Mouse (Mus musculus) left cerebral cortex, postnatal 14 days (tissue): ENCODE measurements around the gene Prn. TPM values are rescaled to one million over a fixed set of nuclear protein-coding genes. Genes with fewer than 3 reads are reported as not detected.

ENCODE experiments used
- DNase-seq, 2 experiments: peaks; one replicate each; pipeline ENCODE4 v3.0.0; 2021 to 2022; ENCODE audit warnings: low spot score in 2 of 2, mixed read lengths in 1 of 2
- intact Hi-C: fragments of 180-260 bp; cut with DNase I; formaldehyde crosslinking; loops from one replicate; pipeline ENCODE4 v1.15.1; 2025
- total RNA-seq, 2 experiments: library from RNA; stranded (reverse); gene quantifications; 2 replicates each; pipeline ENCODE4 v1.2.3; 2021

Prn gene
- total RNA-seq, 2 experiments from 2014 or later = 1.1 TPM; not detected in 1

GRCm38 (mm10) chr2:131980866-131981265 lies 71.1 kb downstream of the Prn start:
- DNase-seq = peak in 1 of 2 experiments; percentile 3
- intact Hi-C loops = loop anchor here (5.0 kb wide), 2 partner anchors 76 to 131 kb away; no protein-coding TSS in a partner anchor

GRCm38 (mm10) chr2:131982546-131983196 lies 72.9 kb downstream of the Prn start:
- intact Hi-C loops = loop anchor here (2.0 to 5.0 kb wide), 3 partner anchors 75 to 258 kb away; no protein-coding TSS in a partner anchor
- DNase-seq = peak; percentile 72

GRCm38 (mm10) chr2:131987950-131988349 lies 78.2 kb downstream of the Prn start:
- intact Hi-C loops = loop anchor here (5.0 kb wide), 1 partner anchor 39 kb away; no protein-coding TSS in a partner anchor
- DNase-seq = no peak

GRCm38 (mm10) chr2:131988550-131988949 lies 78.8 kb downstream of the Prn start:
- no peak for DNase-seq
- intact Hi-C loops = loop anchor here (5.0 kb wide), 1 partner anchor 39 kb away; no protein-coding TSS in a partner anchor

- DNase-seq = no peak
- intact Hi-C loops = no loop called here
Observed at GRCm38 (mm10) chr2:131992487-131992886, 82.7 kb downstream of the Prn start.

GRCm38 (mm10) chr2:131993151-131993550 lies 83.4 kb downstream of the Prn start:
- intact Hi-C loops = no loop called here
- DNase-seq = no peak

GRCm38 (mm10) chr2:131993563-131994088 lies 83.9 kb downstream of the Prn start:
- no peak for DNase-seq
- intact Hi-C loops = no loop called here

- DNase-seq = no peak
- intact Hi-C loops = no loop called here
Observed at GRCm38 (mm10) chr2:131994971-131995370, 85.2 kb downstream of the Prn start.

- DNase-seq = peak; percentile 44 to 69
Observed at GRCm38 (mm10) chr2:131995742-131996141, 86.0 kb downstream of the Prn start.

GRCm38 (mm10) chr2:131996369-131996768 lies 86.6 kb downstream of the Prn start:
- DNase-seq = peak in 1 of 2 experiments; percentile 60
- intact Hi-C loops = no loop called here

More at GRCm38 (mm10) chr2:131995742-131996141, 86.0 kb downstream of the Prn start:
- intact Hi-C loops = no loop called here

GRCm38 (mm10) chr2:131997356-131997755 lies 87.6 kb downstream of the Prn start:
- DNase-seq = no peak

GRCm38 (mm10) chr2:132001696-132002334 lies 92.1 kb downstream of the Prn start:
- intact Hi-C loops = no loop called here

More at GRCm38 (mm10) chr2:131997356-131997755, 87.6 kb downstream of the Prn start:
- intact Hi-C loops = no loop called here

GRCm38 (mm10) chr2:132003916-132004315 lies 94.2 kb downstream of the Prn start:
- intact Hi-C loops = no loop called here
- no peak for DNase-seq

More at GRCm38 (mm10) chr2:132001696-132002334, 92.1 kb downstream of the Prn start:
- DNase-seq = no peak

- no peak for DNase-seq
- intact Hi-C loops = no loop called here
Observed at GRCm38 (mm10) chr2:132004495-132005136, 94.9 kb downstream of the Prn start.

GRCm38 (mm10) chr2:132005445-132005844 lies 95.7 kb downstream of the Prn start:
- DNase-seq = no peak
- intact Hi-C loops = no loop called here

Other genes starting within 250 kb of the Prn start
- under 1 TPM; 0.13 TPM for gene Erv3, start 50.2 kb upstream of the Prn start, total RNA-seq
- gene Prnp, start within 50 bp of the Prn start, total RNA-seq = 100 to 1,000 TPM; 536 to 553 TPM
- gene Prnd, start 40.9 kb downstream of the Prn start, total RNA-seq = 1 to 10 TPM; 2.4 to 2.7 TPM
- gene Rassf2, start 120.3 kb downstream of the Prn start, total RNA-seq = 10 to 100 TPM; 32.6 to 34.5 TPM
- gene Slc23a2, start 235.2 kb downstream of the Prn start, total RNA-seq = 100 to 1,000 TPM; 125 to 132 TPM